21 mouse cellular contexts compared by ENCODE assay signal in genomic region chr11:3703089-3703992, GRCm38 (mm10). TPM values are rescaled to one million over a fixed set of nuclear protein-coding genes. Genes with fewer than 3 reads are reported as not detected.
DNase-seq lines count a peak whose midpoint lies in the region; ATAC-seq and TF ChIP-seq lines count a peak whose summit lies in the region.
"Had no signal": no experiment of that assay in that cellular context is flagged by ENCODE, and none has a peak within 500 bp of the region (broad histone marks: within the 10 kb centered on the region; RNA-seq: fewer than 3 reads in every experiment).

No protein-coding gene starts in this region.

- WGBS in liver, embryonic 16.5 days (ENCODE audit: insufficient replicate concordance): 54% methylated on average over 7 of the region's 7 CpGs
- 83% methylated on average over 7 of the region's 7 CpGs for WGBS in midbrain, embryonic 16.5 days
- WGBS in midbrain, embryonic 14.5 days: 74% methylated on average over 7 of the region's 7 CpGs
- 47% methylated on average over 7 of the region's 7 CpGs for WGBS in intestine, postnatal 0 days
- WGBS in stomach, postnatal 0 days: 59% methylated on average over 7 of the region's 7 CpGs

- H3K9me3 ChIP-seq in liver, embryonic 16.5 days (replicated peaks; ENCODE audit: control insufficient read depth, low read length): no peaks in the 10 kb centered on the region
- H3K9me3 ChIP-seq in midbrain, embryonic 16.5 days (replicated peaks; ENCODE audit: control insufficient read depth, low read length, poor library complexity, severe bottlenecking): no peaks in the 10 kb centered on the region
- no peaks in the 10 kb centered on the region for H3K9me3 ChIP-seq in midbrain, embryonic 14.5 days (ENCODE audit: control insufficient read depth, low read length)
- no peaks in the 10 kb centered on the region for H3K9me3 ChIP-seq in intestine, postnatal 0 days (ENCODE audit: control insufficient read depth)
- no peaks in the 10 kb centered on the region for H3K9me3 ChIP-seq in stomach, postnatal 0 days (ENCODE audit: control insufficient read depth, low read length)
- H3K9me3 ChIP-seq: liver, embryonic 12.5 days had no signal

- DNase-seq in liver: no peak
- DNase-seq in midbrain, embryonic 14.5 days: no peak
- peak; percentile 28 for DNase-seq in stomach, postnatal 0 days (ENCODE audit: low spot score)
- DNase-seq: adrenal gland, postnatal 14 days; cerebellum, adult 9-11 months; gastrocnemius, adult 2 months; heart, adult 18-20 months; heart, postnatal 36 days; kidney, adult 2 months; kidney, postnatal 14 days; right cerebral cortex, postnatal 14 days; spleen, adult 18-20 months; thymus, postnatal 25 days had no signal

- no peak for TF ChIP-seq EP300 in stomach, postnatal 0 days (optimal IDR thresholded peaks at IDR 0.05)

- H3K27me3 ChIP-seq in liver, embryonic 16.5 days (ENCODE audit: control insufficient read depth, insufficient read depth, low read depth, low read length): no peaks in the 10 kb centered on the region
- no peaks in the 10 kb centered on the region for H3K27me3 ChIP-seq in midbrain, embryonic 16.5 days (ENCODE audit: control insufficient read depth, insufficient read depth, low read depth, low read length)
- H3K27me3 ChIP-seq in midbrain, embryonic 14.5 days (ENCODE audit: control insufficient read depth, insufficient read depth, low read length): no peaks in the 10 kb centered on the region
- H3K27me3 ChIP-seq in intestine, postnatal 0 days (replicated peaks; ENCODE audit: control insufficient read depth, insufficient read depth, low read length): no peaks in the 10 kb centered on the region
- H3K27me3 ChIP-seq in stomach, postnatal 0 days (ENCODE audit: control insufficient read depth, insufficient read depth, low read length): no peaks in the 10 kb centered on the region

- H3K4me3 ChIP-seq in liver, embryonic 16.5 days (ENCODE audit: low read depth, low read length): no peak overlapping the region
- H3K4me3 ChIP-seq in midbrain, embryonic 16.5 days (ENCODE audit: low read depth, low read length): no peak overlapping the region
- no peak overlapping the region for H3K4me3 ChIP-seq in midbrain, embryonic 14.5 days (replicated peaks; ENCODE audit: low read depth, low read length)
- H3K4me3 ChIP-seq in intestine, postnatal 0 days (ENCODE audit: low read depth, low read length): no peak overlapping the region
- H3K4me3 ChIP-seq in stomach, postnatal 0 days (ENCODE audit: low read depth, low read length): no peak overlapping the region
- H3K4me3 ChIP-seq: gastrocnemius, adult 2 months; liver, embryonic 12.5 days; myocyte had no signal

- no peaks in the 10 kb centered on the region for H3K36me3 ChIP-seq in liver, embryonic 16.5 days (ENCODE audit: control insufficient read depth, insufficient read depth)
- no peaks in the 10 kb centered on the region for H3K36me3 ChIP-seq in midbrain, embryonic 16.5 days (ENCODE audit: control insufficient read depth, insufficient read depth, low read length)
- H3K36me3 ChIP-seq in midbrain, embryonic 14.5 days (ENCODE audit: control insufficient read depth, insufficient read depth, low read length): no peaks in the 10 kb centered on the region
- no peaks in the 10 kb centered on the region for H3K36me3 ChIP-seq in intestine, postnatal 0 days (ENCODE audit: control insufficient read depth, insufficient read depth)
- H3K36me3 ChIP-seq in stomach, postnatal 0 days (ENCODE audit: control insufficient read depth, insufficient read depth, low read length): no peaks in the 10 kb centered on the region
- H3K36me3 ChIP-seq: liver, embryonic 12.5 days had no signal

- H3K4me2 ChIP-seq in liver, embryonic 16.5 days (ENCODE audit: low read depth, low read length): no peak overlapping the region
- no peak overlapping the region for H3K4me2 ChIP-seq in midbrain, embryonic 16.5 days (ENCODE audit: low read length)
- H3K4me2 ChIP-seq in midbrain, embryonic 14.5 days (ENCODE audit: low read length): no peak overlapping the region
- H3K4me2 ChIP-seq in intestine, postnatal 0 days (replicated peaks; ENCODE audit: low read depth): no peak overlapping the region
- no peak overlapping the region for H3K4me2 ChIP-seq in stomach, postnatal 0 days (replicated peaks; ENCODE audit: low read depth)
- H3K4me2 ChIP-seq: hindbrain, embryonic 14.5 days; liver, embryonic 12.5 days had no signal

- no peak for TF ChIP-seq CTCF in intestine, postnatal 0 days (IDR thresholded peaks at IDR 0.05; ENCODE audit: low read depth)
- no peak for TF ChIP-seq CTCF in stomach, postnatal 0 days (IDR thresholded peaks at IDR 0.05; ENCODE audit: low read depth)

- no peak overlapping the region for H3K27ac ChIP-seq in liver, embryonic 16.5 days (ENCODE audit: low read length)
- H3K27ac ChIP-seq in midbrain, embryonic 16.5 days (ENCODE audit: low read length): no peak overlapping the region
- no peak overlapping the region for H3K27ac ChIP-seq in midbrain, embryonic 14.5 days (replicated peaks; ENCODE audit: low read depth, low read length)
- H3K27ac ChIP-seq in intestine, postnatal 0 days (ENCODE audit: low read depth, low read length): no peak overlapping the region
- no peak overlapping the region for H3K27ac ChIP-seq in stomach, postnatal 0 days (replicated peaks)
- H3K27ac ChIP-seq: gastrocnemius, adult 2 months; hindbrain, embryonic 14.5 days; liver, embryonic 12.5 days had no signal

- no peak overlapping the region for H3K9ac ChIP-seq in liver, embryonic 16.5 days (ENCODE audit: low read depth, low read length)
- no peak overlapping the region for H3K9ac ChIP-seq in midbrain, embryonic 16.5 days (ENCODE audit: low read depth, low read length)
- H3K9ac ChIP-seq in midbrain, embryonic 14.5 days (replicated peaks; ENCODE audit: low read length): no peak overlapping the region
- H3K9ac ChIP-seq in intestine, postnatal 0 days (ENCODE audit: low read depth, low read length): no peak overlapping the region
- no peak overlapping the region for H3K9ac ChIP-seq in stomach, postnatal 0 days (ENCODE audit: low read length)
- H3K9ac ChIP-seq: hindbrain, embryonic 14.5 days; liver, embryonic 12.5 days had no signal

- H3K4me1 ChIP-seq in liver, embryonic 16.5 days (ENCODE audit: control insufficient read depth, low read depth, low read length): no peaks in the 10 kb centered on the region
- H3K4me1 ChIP-seq in midbrain, embryonic 16.5 days (ENCODE audit: control insufficient read depth, insufficient read depth, low read length): no peaks in the 10 kb centered on the region
- no peaks in the 10 kb centered on the region for H3K4me1 ChIP-seq in midbrain, embryonic 14.5 days (ENCODE audit: control insufficient read depth, insufficient read depth, low read length)
- no peaks in the 10 kb centered on the region for H3K4me1 ChIP-seq in intestine, postnatal 0 days (replicated peaks; ENCODE audit: control insufficient read depth, insufficient read depth, low read length)
- H3K4me1 ChIP-seq in stomach, postnatal 0 days (replicated peaks; ENCODE audit: control insufficient read depth, insufficient read depth): no peaks in the 10 kb centered on the region

- ATAC-seq in liver, embryonic 16.5 days (ENCODE audit: low read depth): peak; percentile 21; the same call in 1 of the 2 replicates
- peak; percentile 34; the same call in 1 of the 2 replicates for ATAC-seq in midbrain, embryonic 16.5 days
- ATAC-seq in midbrain, embryonic 14.5 days (ENCODE audit: low FRiP score, low TSS enrichment): no peak
- ATAC-seq in intestine, postnatal 0 days: 0 out of 2 replicates have a peak, but pooled peaks have one; percentile 13
- ATAC-seq in stomach, postnatal 0 days (ENCODE audit: low FRiP score, low TSS enrichment): peak; percentile 77
- ATAC-seq in granulocyte monocyte progenitor cell, adult 5-6 weeks (replicated peaks; ENCODE audit: poor library complexity, severe bottlenecking): no peak
- ATAC-seq: forebrain, embryonic 16.5 days; liver, embryonic 12.5 days had no signal

RNA-seq across cellular contexts. Expression of gene Morc2a, which starts 54.4 kb away (rescaled TPM):
- polyA plus RNA-seq in liver, embryonic 16.5 days (2015; fragmentation: Nextera tagmentation; extraction: Ambion mirVana): 5.8 and 6.0 TPM in 2 replicates
- 33.7 and 38.5 TPM in 2 replicates for polyA plus RNA-seq in midbrain, embryonic 16.5 days (2015; fragmentation: Nextera tagmentation; extraction: Ambion mirVana)
- 32.1 and 32.2 TPM in 2 replicates for polyA plus RNA-seq in midbrain, embryonic 14.5 days (2014; fragmentation: Nextera tagmentation; extraction: Ambion mirVana)
- 5.9 and 6.8 TPM in 2 replicates for polyA plus RNA-seq in intestine, postnatal 0 days (2015; fragmentation: Nextera tagmentation; extraction: Ambion mirVana)
- 6.9 and 8.8 TPM in 2 replicates for polyA plus RNA-seq in stomach, postnatal 0 days (2015; fragmentation: Nextera tagmentation; extraction: Ambion mirVana)
- 31.1 and 46.1 TPM in 2 replicates for total RNA-seq in granulocyte monocyte progenitor cell, adult 5-6 weeks (2014; fragmentation: Nextera tagmentation)
- total RNA-seq in granulocyte monocyte progenitor cell, adult 5-6 weeks (2017): 31.2 and 32.7 TPM in 2 replicates

Comparison
In these comparisons a context has a peak if more than half of its experiments do, and no peak if none do; other contexts are left out.
1. ATAC-seq: peak in liver, embryonic 16.5 days (single experiment), midbrain, embryonic 16.5 days (single experiment), intestine, postnatal 0 days (single experiment) and stomach, postnatal 0 days (single experiment); none in midbrain, embryonic 14.5 days (single experiment) and granulocyte monocyte progenitor cell, adult 5-6 weeks (single experiment).